Comparison of ENCODE assay signal across 8 mouse cellular contexts in the genomic region with DNA sequence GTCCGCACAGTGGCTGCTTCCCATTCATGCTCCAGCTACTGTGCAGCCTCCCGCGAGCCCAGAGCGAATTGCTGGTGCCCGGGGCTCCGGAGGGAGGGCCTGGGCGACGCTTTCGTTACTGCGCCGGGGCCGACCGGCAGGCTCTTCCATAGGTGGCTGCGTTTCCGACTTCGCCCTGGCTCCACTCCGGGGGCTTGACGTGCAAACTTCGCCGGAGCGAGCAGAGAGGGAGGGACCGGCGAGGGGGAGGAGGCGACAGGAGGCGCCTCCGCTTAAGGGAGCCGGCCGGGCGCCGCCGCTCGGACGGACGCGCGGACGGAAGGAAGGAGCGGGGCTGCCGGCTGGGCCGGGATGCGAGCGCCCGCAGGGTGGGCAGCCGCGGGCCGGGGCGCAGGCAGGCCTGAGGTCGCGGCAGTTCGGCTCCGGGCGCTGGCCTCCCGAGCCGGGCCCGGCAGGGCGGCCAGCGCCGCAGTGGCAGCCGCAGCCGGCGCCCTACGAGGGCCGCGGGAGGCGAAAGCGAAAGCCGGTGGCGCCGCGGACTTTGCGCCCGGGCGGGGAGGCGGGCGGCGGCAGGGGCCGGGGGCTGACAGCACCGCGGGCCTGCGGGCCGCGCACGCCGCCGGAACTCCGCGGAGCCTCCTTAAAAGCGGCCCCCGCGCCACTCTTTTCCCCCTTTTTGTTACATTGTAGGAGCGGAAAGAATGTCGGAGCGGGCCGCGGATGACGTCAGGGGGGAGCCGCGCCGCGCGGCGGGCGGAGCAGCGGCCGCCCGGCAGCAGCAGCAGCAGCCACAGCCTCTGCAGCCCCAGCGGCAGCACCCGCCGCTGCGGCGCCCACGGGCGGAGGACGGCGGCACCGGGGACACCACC. TPM values are rescaled to one million over a fixed set of nuclear protein-coding genes. Genes with fewer than 3 reads are reported as not detected.
A peak's percentile ranks its signal among the peaks of the same experiment; 100 is the strongest.
DNase-seq lines count a peak whose midpoint lies in the region; ATAC-seq lines count a peak whose summit lies in the region.

No protein-coding gene starts in this region.

- peak overlapping the region; percentile 98 for H3K27ac ChIP-seq in hindbrain, embryonic 16.5 days (ENCODE audit: low read depth, low read length)

- H3K9me3 ChIP-seq in hindbrain, embryonic 16.5 days (ENCODE audit: control insufficient read depth, low read length), result no peaks in the 10 kb centered on the region

- ATAC-seq in hindbrain, embryonic 16.5 days, result peak; percentile 93

- WGBS in hindbrain, embryonic 16.5 days, result 0% methylated on average over 48 of the region's 116 CpGs

- H3K9ac ChIP-seq in hindbrain, embryonic 16.5 days (ENCODE audit: low read depth, low read length), result peak overlapping the region; percentile 97

- H3K27me3 ChIP-seq in hindbrain, embryonic 16.5 days (replicated peaks; ENCODE audit: control insufficient read depth, insufficient read depth, low read length), result no peaks in the 10 kb centered on the region

- no peaks in the 10 kb centered on the region for H3K36me3 ChIP-seq in hindbrain, embryonic 16.5 days (ENCODE audit: control insufficient read depth, insufficient read depth, low read length)

- peak overlapping the region; percentile 82 for H3K4me3 ChIP-seq in hindbrain, embryonic 16.5 days (ENCODE audit: low read length)

- peak; percentile 90 for DNase-seq in ZHBTc4 (ENCODE audit: low read depth, low spot score)
- peak; percentile 57 to 73 for DNase-seq in cerebellum, postnatal 4 days (ENCODE audit: low spot score in 2 of 2)
- DNase-seq in gastrocnemius, adult 18-20 months (ENCODE audit: low spot score), result peak; percentile 88
- peak; percentile 79 to 89 for DNase-seq in left cerebral cortex, adult 18-20 months (ENCODE audit: low spot score in 2 of 2)
- DNase-seq in lung, postnatal 4 days, result peak; percentile 91 to 94
- peak; percentile 90 for DNase-seq in retina, postnatal 1 day
- peak; percentile 85 for DNase-seq in thymus, postnatal 4 days

- peaks cover 13% of the 10 kb centered on the region for H3K4me1 ChIP-seq in hindbrain, embryonic 16.5 days (ENCODE audit: control insufficient read depth, insufficient read depth, low read depth, low read length)

- H3K4me2 ChIP-seq in hindbrain, embryonic 16.5 days (ENCODE audit: low read length), result peak overlapping the region; percentile 90

RNA-seq across cellular contexts. Expression of gene Thoc7, which starts 51.0 kb away (rescaled TPM):
- total RNA-seq in gastrocnemius, adult 18-20 months (2021), result 100 to 1,000 TPM; 120 to 140 TPM
- polyA plus RNA-seq in hindbrain, embryonic 16.5 days (2015; fragmentation: Nextera tagmentation; extraction: Ambion mirVana), result 158 and 160 TPM in 2 replicates
- 100 to 1,000 TPM in 1 of 2 experiments, 10 to 100 TPM in 1; 95.3 to 104 TPM for total RNA-seq in left cerebral cortex, adult 18-20 months (2021)

RNA-seq across cellular contexts. Expression of gene Atxn7, which starts 51.4 kb away (rescaled TPM):
- 10 to 100 TPM; 20.4 to 23.3 TPM for total RNA-seq in gastrocnemius, adult 18-20 months (2021)
- 3.1 and 3.3 TPM in 2 replicates for polyA plus RNA-seq in hindbrain, embryonic 16.5 days (2015; fragmentation: Nextera tagmentation; extraction: Ambion mirVana)
- total RNA-seq in left cerebral cortex, adult 18-20 months (2021), result 10 to 100 TPM; 24.6 to 28.3 TPM

Comparison
In these comparisons a context has a peak if more than half of its experiments do, and no peak if none do; other contexts are left out.
1. Peak in every context shown above with its lines: DNase-seq, ATAC-seq, H3K4me3 ChIP-seq and H3K27ac ChIP-seq.